Mouse (Mus musculus): ENCODE results near the gene Fam114a1. TPM values are rescaled to one million over a fixed set of nuclear protein-coding genes. Genes with fewer than 3 reads are reported as not detected.

Fam114a1 gene
- total and polyA plus RNA-seq, 3 experiments: 0.05 TPM; not detected in 2

- ATAC-seq (ENCODE audit: extremely low read depth, insufficient number of reproducible peaks, low FRiP score, poor library complexity, severe bottlenecking) (no peak), DNase-seq (ENCODE audit: low spot score) (no peak)
- Histone ChIP-seq H3K4me3 (ENCODE audit: low read depth, low read length) (no peak overlapping the region), H3K4me1 (ENCODE audit: insufficient read depth, low read depth, low read length) (peaks cover 3% of the 10 kb centered on the region; the same call in 1 of the 2 replicates), H3K9me3 (replicated peaks) (no peaks in the 10 kb centered on the region), H3K27me3 (ENCODE audit: insufficient read depth, low read length) (no peaks in the 10 kb centered on the region), H3K36me3 (replicated peaks) (no peaks in the 10 kb centered on the region)
- TF ChIP-seq CTCF (IDR thresholded peaks at IDR 0.05; ENCODE audit: low read depth, low read length) (no peak), GATA2 (IDR thresholded peaks at IDR 0.05; ENCODE audit: borderline replicate concordance, low read depth, low read length) (no peak), TAL1 (conservative IDR thresholded peaks at IDR 0.05; ENCODE audit: low read depth, low read length) (no peak), GATA1 (IDR thresholded peaks at IDR 0.05; ENCODE audit: borderline replicate concordance, low read length) (no peak), POLR2AphosphoS5 (IDR thresholded peaks at IDR 0.05; ENCODE audit: insufficient replicate concordance, low read depth, low read length) (no peak)
These were observed 110.0 kb downstream of the Fam114a1 start for GRCm38 (mm10) chr5:65079881-65080280.

- Histone ChIP-seq H3K27me3 (ENCODE audit: insufficient read depth, low read length) (no peaks in the 10 kb centered on the region), H3K4me1 (ENCODE audit: insufficient read depth, low read depth, low read length) (peaks cover 3% of the 10 kb centered on the region; the same call in 1 of the 2 replicates), H3K4me3 (ENCODE audit: low read depth, low read length) (no peak overlapping the region), H3K36me3 (replicated peaks) (no peaks in the 10 kb centered on the region), H3K9me3 (replicated peaks) (no peaks in the 10 kb centered on the region)
- ATAC-seq (ENCODE audit: extremely low read depth, insufficient number of reproducible peaks, low FRiP score, poor library complexity, severe bottlenecking): no peak
- DNase-seq (ENCODE audit: low spot score): no peak
- TF ChIP-seq GATA1 (IDR thresholded peaks at IDR 0.05; ENCODE audit: borderline replicate concordance, low read length) (no peak), TAL1 (conservative IDR thresholded peaks at IDR 0.05; ENCODE audit: low read depth, low read length) (no peak)
These were observed 112.0 kb downstream of the Fam114a1 start for GRCm38 (mm10) chr5:65081836-65082235.

- TF ChIP-seq GATA2 (IDR thresholded peaks at IDR 0.05; ENCODE audit: borderline replicate concordance, low read depth, low read length): no peak
- no peak for TF ChIP-seq POLR2AphosphoS5 (IDR thresholded peaks at IDR 0.05; ENCODE audit: insufficient replicate concordance, low read depth, low read length)
- TF ChIP-seq CTCF (IDR thresholded peaks at IDR 0.05; ENCODE audit: low read depth, low read length): no peak
- no peak for TF ChIP-seq TAL1 (conservative IDR thresholded peaks at IDR 0.05; ENCODE audit: low read depth, low read length)
- no peak for TF ChIP-seq GATA1 (IDR thresholded peaks at IDR 0.05; ENCODE audit: borderline replicate concordance, low read length)
- H3K4me3 ChIP-seq (ENCODE audit: low read depth, low read length): no peak overlapping the region
- H3K36me3 ChIP-seq (replicated peaks): no peaks in the 10 kb centered on the region
- no peak for ATAC-seq (ENCODE audit: extremely low read depth, insufficient number of reproducible peaks, low FRiP score, poor library complexity, severe bottlenecking)
- H3K27me3 ChIP-seq (ENCODE audit: insufficient read depth, low read length): no peaks in the 10 kb centered on the region
- no peak for DNase-seq (ENCODE audit: low spot score)
- no peaks in the 10 kb centered on the region for H3K9me3 ChIP-seq (replicated peaks)
- H3K4me1 ChIP-seq (ENCODE audit: insufficient read depth, low read depth, low read length): no peaks in the 10 kb centered on the region
These were observed 116.7 kb downstream of the Fam114a1 start for GRCm38 (mm10) chr5:65086522-65086921.

- no peaks in the 10 kb centered on the region for H3K4me1 ChIP-seq (ENCODE audit: insufficient read depth, low read depth, low read length)
- H3K4me3 ChIP-seq (ENCODE audit: low read depth, low read length): no peak overlapping the region
- TF ChIP-seq GATA1 (IDR thresholded peaks at IDR 0.05; ENCODE audit: borderline replicate concordance, low read length) (no peak), TAL1 (conservative IDR thresholded peaks at IDR 0.05; ENCODE audit: low read depth, low read length) (no peak), CTCF (IDR thresholded peaks at IDR 0.05; ENCODE audit: low read depth, low read length) (no peak), POLR2AphosphoS5 (IDR thresholded peaks at IDR 0.05; ENCODE audit: insufficient replicate concordance, low read depth, low read length) (no peak), GATA2 (IDR thresholded peaks at IDR 0.05; ENCODE audit: borderline replicate concordance, low read depth, low read length) (no peak)
- DNase-seq (ENCODE audit: low spot score) (no peak), ATAC-seq (ENCODE audit: extremely low read depth, insufficient number of reproducible peaks, low FRiP score, poor library complexity, severe bottlenecking) (no peak)
- H3K36me3 ChIP-seq (replicated peaks): no peaks in the 10 kb centered on the region
- H3K27me3 ChIP-seq (ENCODE audit: insufficient read depth, low read length): no peaks in the 10 kb centered on the region
- no peaks in the 10 kb centered on the region for H3K9me3 ChIP-seq (replicated peaks)
These were observed 119.8 kb downstream of the Fam114a1 start for GRCm38 (mm10) chr5:65089707-65090106.

GRCm38 (mm10) chr5:65091184-65091858 lies 121.5 kb downstream of the Fam114a1 start:
- Histone ChIP-seq H3K4me3 (ENCODE audit: low read depth, low read length) (no peak overlapping the region), H3K27me3 (ENCODE audit: insufficient read depth, low read length) (no peaks in the 10 kb centered on the region), H3K36me3 (replicated peaks) (no peaks in the 10 kb centered on the region), H3K9me3 (replicated peaks) (no peaks in the 10 kb centered on the region), H3K4me1 (ENCODE audit: insufficient read depth, low read depth, low read length) (no peaks in the 10 kb centered on the region)
- DNase-seq (ENCODE audit: low spot score) (no peak), ATAC-seq (ENCODE audit: extremely low read depth, insufficient number of reproducible peaks, low FRiP score, poor library complexity, severe bottlenecking) (no peak)
- TF ChIP-seq POLR2AphosphoS5 (IDR thresholded peaks at IDR 0.05; ENCODE audit: insufficient replicate concordance, low read depth, low read length) (no peak), GATA2 (IDR thresholded peaks at IDR 0.05; ENCODE audit: borderline replicate concordance, low read depth, low read length) (no peak), GATA1 (IDR thresholded peaks at IDR 0.05; ENCODE audit: borderline replicate concordance, low read length) (no peak), TAL1 (conservative IDR thresholded peaks at IDR 0.05; ENCODE audit: low read depth, low read length) (no peak), CTCF (IDR thresholded peaks at IDR 0.05; ENCODE audit: low read depth, low read length) (no peak)

Other genes starting within 250 kb of the Fam114a1 start
- 92.6 and 147 TPM in 2 replicates for gene Klf3, start 166.7 kb upstream of the Fam114a1 start, total RNA-seq (2014; fragmentation: Nextera tagmentation)
- 20.1 and 21.1 TPM in 2 replicates for gene Klf3, start 166.7 kb upstream of the Fam114a1 start, total RNA-seq (2017)
- gene Klf3, start 166.7 kb upstream of the Fam114a1 start, polyA plus RNA-seq (2012): 170 and 238 TPM in 2 replicates
- gene Tlr1, start 36.5 kb upstream of the Fam114a1 start, total RNA-seq (2014; fragmentation: Nextera tagmentation): not detected in 2 replicates
- gene Tlr1, start 36.5 kb upstream of the Fam114a1 start, total RNA-seq (2017): 0.06 and 0.11 TPM in 2 replicates
- gene Tlr1, start 36.5 kb upstream of the Fam114a1 start, polyA plus RNA-seq (2012): not detected in 2 replicates
- not detected in 2 replicates for gene Tlr6, start 10.0 kb upstream of the Fam114a1 start, total RNA-seq (2014; fragmentation: Nextera tagmentation)
- gene Tlr6, start 10.0 kb upstream of the Fam114a1 start, total RNA-seq (2017): 0.06 and 0.16 TPM in 2 replicates
- gene Tlr6, start 10.0 kb upstream of the Fam114a1 start, polyA plus RNA-seq (2012): not detected in 2 replicates
- 0.78 TPM in 1 of 2 replicates, not detected in the other for gene Tmem156, start 122.1 kb downstream of the Fam114a1 start, total RNA-seq (2014; fragmentation: Nextera tagmentation)
- gene Tmem156, start 122.1 kb downstream of the Fam114a1 start, total RNA-seq (2017): 2.6 and 2.7 TPM in 2 replicates
- gene Tmem156, start 122.1 kb downstream of the Fam114a1 start, polyA plus RNA-seq (2012): not detected in 2 replicates
- 4.7 TPM in 1 of 2 replicates, not detected in the other for gene Klhl5, start 137.5 kb downstream of the Fam114a1 start, total RNA-seq (2014; fragmentation: Nextera tagmentation)
- gene Klhl5, start 137.5 kb downstream of the Fam114a1 start, total RNA-seq (2017): 0.12 and 0.49 TPM in 2 replicates
- gene Klhl5, start 137.5 kb downstream of the Fam114a1 start, polyA plus RNA-seq (2012): 0.07 and 0.13 TPM in 2 replicates
- gene Wdr19, start 229.6 kb downstream of the Fam114a1 start, total RNA-seq (2014; fragmentation: Nextera tagmentation): 4.7 and 6.3 TPM in 2 replicates
- 8.7 and 10.5 TPM in 2 replicates for gene Wdr19, start 229.6 kb downstream of the Fam114a1 start, total RNA-seq (2017)
- gene Wdr19, start 229.6 kb downstream of the Fam114a1 start, polyA plus RNA-seq (2012): 0.44 and 0.49 TPM in 2 replicates